Mouse (Mus musculus) embryonic fibroblast, embryonic 13.5 days (primary cell): Measurements from ENCODE around the gene Sdhaf1.

Experiments
- CTCF ChIP-seq: IDR thresholded peaks from 2 replicates; pipeline ENCODE4 v1.5.1; 2011; ENCODE audit warnings: mild to moderate bottlenecking, control low read depth, low read length, moderate library complexity, borderline replicate concordance; ENCODE audit not compliant: insufficient read depth
- POLR2A ChIP-seq: IDR thresholded peaks from 2 replicates; pipeline ENCODE4 v1.6.1; 2011; ENCODE audit warnings: low read depth, mild to moderate bottlenecking, control low read depth, low read length, moderate library complexity

GRCm38 (mm10) chr7:30313666-30314320 lies 9.9 kb downstream of the Sdhaf1 start:
- TF ChIP-seq CTCF (no peak), POLR2A (no peak)
